Mouse (Mus musculus) spleen, adult 2 months (tissue): ENCODE measurements at regions not wholly inside any gene's neighbourhood (a gene's known extent, or its start where the extent isn't known, plus 50 kb on each side); places are given as distances from the start of the nearest gene placed in this dataset.
A peak's percentile ranks its signal among the peaks of the same experiment; 100 is the strongest.
"Not testable (repeated sequence)": the region's sequence is repeated elsewhere in the genome, so short reads cannot be mapped to it uniquely, and the experiment has no call there.

Experiments used
- DNase-seq, 2 experiments: peaks; one replicate each; pipeline versions ENCODE4 v3.0.0 to v3.0.0-alpha.2; 2012 to 2021; ENCODE audit warnings: low spot score in 2 of 2, low read depth in 1 of 2
- H3K27ac ChIP-seq: fragments of 200-500 bp; 2 replicates; pipeline ENCODE4 v1.5.1; 2012; ENCODE audit warnings: low read length, inconsistent platforms; ENCODE audit not compliant: insufficient read depth
- H3K27me3 ChIP-seq: fragments of 200-500 bp; 2 replicates; pipeline ENCODE4 v1.6.1; 2012; ENCODE audit warnings: mild to moderate bottlenecking, moderate library complexity, low read length, inconsistent platforms; ENCODE audit not compliant: control insufficient read depth, insufficient read depth
- H3K36me3 ChIP-seq: fragments of 200-500 bp; 2 replicates; pipeline ENCODE4 v1.6.1; 2012; ENCODE audit warnings: mild to moderate bottlenecking, low read length, inconsistent platforms; ENCODE audit not compliant: control insufficient read depth, insufficient read depth
- H3K4me1 ChIP-seq: fragments of 200-500 bp; 2 replicates; pipeline ENCODE4 v1.6.1; 2011; ENCODE audit warnings: inconsistent platforms; ENCODE audit not compliant: control insufficient read depth, insufficient read depth, insufficient read length
- H3K4me3 ChIP-seq: fragments of 200-500 bp; 2 replicates; pipeline ENCODE4 v1.5.1; 2011; ENCODE audit warnings: mild to moderate bottlenecking, inconsistent platforms; ENCODE audit not compliant: insufficient read depth, insufficient read length; ENCODE audit errors: extremely low read depth
- CTCF ChIP-seq: fragments of 200-500 bp; IDR thresholded peaks from 2 replicates; pipeline ENCODE4 v1.5.1; 2011; ENCODE audit warnings: mild to moderate bottlenecking, inconsistent platforms; ENCODE audit not compliant: insufficient read depth, insufficient read length, insufficient replicate concordance; ENCODE audit errors: extremely low read depth
- POLR2A ChIP-seq: fragments of 200-500 bp; IDR thresholded peaks from 2 replicates; pipeline ENCODE4 v1.6.1; 2011; ENCODE audit warnings: low read depth, low read length, inconsistent platforms
- WGBS: fragments of 180-500 bp; shearing (Covaris S2); methylation state at CpG from one replicate; pipeline ENCODE4 v1.1.7; 2018; 5-methylcytosine and 5-hydroxymethylcytosine counted together

- WGBS = 78% methylated on average over 7 of the region's 7 CpGs
- Histone ChIP-seq H3K4me1 (no peaks in the 10 kb centered on the region), H3K4me3 (no peak overlapping the region), H3K36me3 (no peaks in the 10 kb centered on the region), H3K27ac (no peak overlapping the region), H3K27me3 (no peaks in the 10 kb centered on the region)
- no peak for TF ChIP-seq POLR2A
- no peak for TF ChIP-seq CTCF
- no peak for DNase-seq
Observed at GRCm38 (mm10) chr6:67787091-67787765, 251.6 kb upstream of the Tacstd2 start.

DNA sequence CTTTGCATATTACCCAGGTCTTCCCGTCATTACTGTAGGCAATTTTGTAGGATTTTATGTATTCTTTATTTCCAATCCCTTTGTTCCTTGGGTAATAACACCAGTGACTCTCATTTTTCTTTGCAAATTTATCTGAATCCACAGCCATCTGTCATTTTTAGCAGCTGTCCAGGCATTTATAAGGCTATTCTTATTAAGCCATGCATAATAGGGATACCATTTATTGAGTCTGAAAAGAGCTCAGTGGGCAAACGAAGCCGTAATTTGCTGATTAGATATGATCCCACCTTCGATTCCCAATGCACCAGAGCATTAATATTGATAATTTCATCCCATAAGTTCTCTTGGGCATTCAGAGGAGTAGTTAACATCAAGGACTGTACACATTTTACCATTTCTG is 243.3 kb upstream of the Tacstd2 start:
- H3K4me1 ChIP-seq = no peaks in the 10 kb centered on the region
- no peak overlapping the region for H3K27ac ChIP-seq
- H3K4me3 ChIP-seq = no peak overlapping the region
- WGBS = 81% methylated on average over 4 of the region's 4 CpGs
- no peaks in the 10 kb centered on the region for H3K36me3 ChIP-seq
- no peak for DNase-seq
- H3K27me3 ChIP-seq = no peaks in the 10 kb centered on the region
- TF ChIP-seq CTCF (no peak), POLR2A (no peak)

DNA sequence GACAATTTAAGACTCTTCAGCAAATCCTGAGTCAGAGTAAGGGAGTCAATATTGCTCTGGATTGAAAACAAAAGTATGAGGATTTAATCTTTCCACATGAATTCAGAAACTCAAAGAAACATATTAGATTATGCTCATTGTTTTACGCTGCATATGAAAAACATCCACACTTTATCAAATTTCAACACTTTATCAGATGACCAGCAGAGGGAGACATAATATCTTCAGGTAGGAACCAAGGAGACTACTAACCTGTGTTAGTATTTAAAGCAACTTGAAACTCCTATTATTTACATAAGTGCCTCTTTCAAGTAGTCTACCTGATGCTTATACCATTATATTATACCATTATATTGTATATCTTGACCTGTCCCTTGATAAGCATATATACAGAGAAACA is 218.5 kb upstream of the Tacstd2 start:
- not testable (repeated sequence) for H3K36me3 ChIP-seq, DNase-seq, H3K27me3 ChIP-seq, H3K4me1 ChIP-seq, H3K27ac ChIP-seq, H3K4me3 ChIP-seq
- 88% methylated on average over 1 of the region's 1 CpGs for WGBS

DNA sequence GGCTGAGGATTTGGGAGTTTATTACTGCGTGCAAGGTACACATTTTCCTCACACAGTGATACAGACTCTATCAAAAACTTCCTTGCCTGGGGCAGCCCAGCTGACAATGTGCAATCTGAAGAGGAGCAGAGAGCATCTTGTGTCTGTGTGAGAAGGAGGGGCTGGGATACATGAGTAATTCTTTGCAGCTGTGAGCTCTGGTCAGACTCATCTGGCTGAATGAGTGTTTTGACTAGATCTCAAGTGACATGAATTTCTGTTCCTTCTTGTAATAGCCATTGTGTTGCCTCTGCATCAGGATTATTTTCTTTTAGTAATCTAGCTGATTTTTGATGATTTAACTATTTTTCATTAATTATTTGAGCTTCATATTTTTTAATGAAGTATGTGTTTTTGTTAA is 190.0 kb upstream of the Tacstd2 start:
- no peaks in the 10 kb centered on the region for H3K27me3 ChIP-seq
- no peaks in the 10 kb centered on the region for H3K4me1 ChIP-seq
- TF ChIP-seq CTCF (no peak), POLR2A (no peak)
- H3K4me3 ChIP-seq = no peak overlapping the region
- WGBS = 75% methylated on average over 1 of the region's 1 CpGs
- DNase-seq = no peak
- no peaks in the 10 kb centered on the region for H3K36me3 ChIP-seq
- no peak overlapping the region for H3K27ac ChIP-seq

DNA sequence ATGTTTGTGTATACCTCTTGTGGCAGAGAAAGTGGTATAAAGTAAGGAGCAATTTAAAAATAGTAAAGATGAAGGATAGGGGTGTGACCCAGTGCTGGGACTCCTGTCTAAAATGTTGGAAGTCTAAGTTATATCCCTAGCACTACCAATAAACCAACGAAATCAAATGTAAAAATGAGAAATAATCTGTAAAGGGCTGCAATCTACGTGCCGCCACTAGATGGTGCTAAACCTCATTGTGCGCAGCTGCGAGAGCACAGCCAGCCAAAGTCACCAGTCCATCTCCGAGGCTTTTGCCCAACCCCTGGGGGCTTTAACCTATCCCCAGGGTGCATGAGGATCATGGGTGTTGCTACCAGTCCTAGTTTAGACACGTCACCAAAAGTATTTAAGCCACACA is 163.4 kb upstream of the Tacstd2 start:
- DNase-seq, H3K27ac ChIP-seq, H3K4me1 ChIP-seq, H3K36me3 ChIP-seq, H3K27me3 ChIP-seq, H3K4me3 ChIP-seq: not testable (repeated sequence)
- 12% methylated on average over 6 of the region's 7 CpGs for WGBS

GRCm38 (mm10) chr6:67690997-67691396 is 155.4 kb upstream of the Tacstd2 start:
- H3K4me1 ChIP-seq, H3K4me3 ChIP-seq, H3K36me3 ChIP-seq, H3K27ac ChIP-seq, H3K27me3 ChIP-seq: not testable (repeated sequence)
- DNase-seq = peak in 1 of 2 experiments; percentile 8
- 57% methylated on average over 3 of the region's 3 CpGs for WGBS

- not testable (repeated sequence) for H3K36me3 ChIP-seq
Observed at GRCm38 (mm10) chr6:67683105-67683504, 147.5 kb upstream of the Tacstd2 start.

DNA sequence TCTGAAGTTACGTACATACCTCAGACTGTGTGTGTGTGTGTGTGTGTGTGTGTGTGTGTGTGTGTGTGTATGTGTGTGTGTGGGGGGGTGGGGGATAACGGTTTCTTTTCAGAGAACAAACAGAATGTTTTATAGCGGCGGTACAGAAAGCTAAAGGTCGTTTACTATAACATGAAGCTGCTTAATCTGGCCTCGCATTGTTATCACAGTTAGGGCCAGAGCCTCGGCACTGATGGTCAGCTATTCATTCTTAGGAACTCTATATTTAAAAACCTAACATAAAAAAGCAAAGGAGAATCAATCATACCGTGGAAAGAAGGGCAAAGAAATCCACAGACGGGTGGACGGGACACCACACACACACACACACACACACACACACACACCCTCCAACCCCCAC is 146.0 kb upstream of the Tacstd2 start:
- not testable (repeated sequence) for H3K36me3 ChIP-seq, H3K4me3 ChIP-seq, H3K27ac ChIP-seq, DNase-seq, H3K27me3 ChIP-seq, H3K4me1 ChIP-seq
- 58% methylated on average over 10 of the region's 10 CpGs for WGBS

More at GRCm38 (mm10) chr6:67683105-67683504, 147.5 kb upstream of the Tacstd2 start:
- not testable (repeated sequence) for DNase-seq, H3K4me1 ChIP-seq, H3K4me3 ChIP-seq, H3K27me3 ChIP-seq, H3K27ac ChIP-seq
- 74% methylated on average over 3 of the region's 3 CpGs for WGBS

DNA sequence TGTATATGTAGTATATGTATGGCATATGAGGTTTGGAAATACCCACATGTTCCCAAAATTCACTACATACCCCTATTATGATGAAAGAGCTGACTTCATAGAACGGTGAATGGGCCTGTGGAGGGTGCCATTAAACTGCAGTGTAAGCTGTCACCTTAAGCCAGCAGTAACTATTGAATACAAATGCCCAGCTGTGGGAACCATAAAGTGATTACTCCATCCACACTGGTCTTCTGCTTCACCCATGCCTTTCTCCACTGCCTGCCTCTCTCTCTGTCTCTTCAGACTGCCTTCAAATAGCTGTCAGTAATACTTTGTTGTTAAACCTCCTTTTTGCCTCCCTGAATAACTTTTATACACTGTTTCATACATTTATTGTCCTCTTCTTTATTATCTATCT is 143.5 kb upstream of the Tacstd2 start:
- DNase-seq, H3K27ac ChIP-seq: not testable (repeated sequence)
- WGBS = 35% methylated on average over 1 of the region's 1 CpGs

GRCm38 (mm10) chr6:67674717-67675116 is 139.1 kb upstream of the Tacstd2 start:
- H3K4me1 ChIP-seq, H3K4me3 ChIP-seq, H3K36me3 ChIP-seq, H3K27ac ChIP-seq, DNase-seq, H3K27me3 ChIP-seq: not testable (repeated sequence)
- 74% methylated on average over 4 of the region's 4 CpGs for WGBS

More for the DNA sequence above, 143.5 kb upstream of the Tacstd2 start:
- H3K4me1 ChIP-seq, H3K4me3 ChIP-seq, H3K36me3 ChIP-seq, H3K27me3 ChIP-seq: not testable (repeated sequence)

- not testable (repeated sequence) for H3K27me3 ChIP-seq, H3K4me3 ChIP-seq, H3K36me3 ChIP-seq, DNase-seq, H3K27ac ChIP-seq, H3K4me1 ChIP-seq
- WGBS = 74% methylated on average over 2 of the region's 2 CpGs
Observed at GRCm38 (mm10) chr6:67673316-67673715, 137.7 kb upstream of the Tacstd2 start.
